In the genomic region with DNA sequence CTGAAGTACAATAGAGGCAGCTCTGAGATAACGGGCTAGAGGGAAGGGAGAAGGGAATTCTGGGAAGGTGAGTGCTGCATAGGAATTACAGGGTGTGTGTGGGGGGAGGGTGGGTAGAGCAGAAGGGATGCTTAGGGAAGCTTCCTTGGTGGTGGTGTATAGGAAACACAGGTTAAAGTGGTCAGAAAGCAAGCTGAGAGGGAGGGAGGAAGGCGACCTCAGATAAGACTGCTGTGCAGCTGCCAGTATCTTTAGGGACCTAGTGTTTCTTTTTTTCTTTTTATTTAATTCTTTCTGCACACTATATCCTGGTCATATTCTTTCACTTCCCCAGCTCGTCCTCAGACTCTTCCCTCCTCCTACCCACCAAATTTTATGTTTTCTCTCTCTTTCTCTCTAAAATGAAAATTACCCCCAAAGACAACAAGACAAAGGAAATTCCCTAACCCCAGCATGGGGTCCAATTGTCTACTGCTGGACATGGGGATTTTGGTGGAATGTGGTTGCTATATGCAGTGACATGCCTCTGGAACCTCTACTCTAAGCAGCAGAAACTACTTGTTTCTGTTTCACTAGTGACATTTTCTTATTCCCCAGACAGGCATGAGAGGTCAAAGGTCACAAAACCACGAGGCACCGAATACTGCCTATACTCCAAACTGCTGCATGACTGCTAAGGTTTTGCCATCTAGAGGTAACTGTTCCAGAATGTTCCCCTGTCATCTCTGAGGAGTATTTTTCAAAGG, we compare ENCODE assay signal across 23 mouse cellular contexts.
A peak's percentile ranks its signal among the peaks of the same experiment; 100 is the strongest.
DNase-seq lines count a peak whose midpoint lies in the region; ATAC-seq and TF ChIP-seq lines count a peak whose summit lies in the region.
"Had no signal": no experiment of that assay in that cellular context is flagged by ENCODE, and none has a peak within 500 bp of the region (broad histone marks: within the 10 kb centered on the region; RNA-seq: fewer than 3 reads in every experiment).

No protein-coding gene starts in this region.

- no peak overlapping the region for H3K4me2 ChIP-seq in intestine, embryonic 16.5 days (ENCODE audit: low read depth, low read length)
- H3K4me2 ChIP-seq in intestine, embryonic 15.5 days (replicated peaks): no peak overlapping the region
- H3K4me2 ChIP-seq in intestine, postnatal 0 days (replicated peaks; ENCODE audit: low read depth): no peak overlapping the region
- H3K4me2 ChIP-seq in forebrain, embryonic 11.5 days (ENCODE audit: low read depth, low read length, severe bottlenecking): no peak overlapping the region
- no peak overlapping the region for H3K4me2 ChIP-seq in midbrain, embryonic 15.5 days
- H3K4me2 ChIP-seq: embryonic facial prominence, embryonic 12.5 days; kidney, embryonic 15.5 days; limb, embryonic 12.5 days; liver, embryonic 13.5 days; neural tube, embryonic 12.5 days had no signal

- no peaks in the 10 kb centered on the region for H3K27me3 ChIP-seq in intestine, embryonic 16.5 days (replicated peaks; ENCODE audit: control insufficient read depth, insufficient read depth, low read length)
- no peaks in the 10 kb centered on the region for H3K27me3 ChIP-seq in intestine, embryonic 15.5 days (replicated peaks)
- H3K27me3 ChIP-seq in intestine, postnatal 0 days (replicated peaks; ENCODE audit: control insufficient read depth, insufficient read depth, low read length): no peaks in the 10 kb centered on the region
- no peaks in the 10 kb centered on the region for H3K27me3 ChIP-seq in forebrain, embryonic 11.5 days (ENCODE audit: control insufficient read depth, insufficient read depth, low read length)
- H3K27me3 ChIP-seq in midbrain, embryonic 15.5 days (replicated peaks): no peaks in the 10 kb centered on the region
- H3K27me3 ChIP-seq: embryonic facial prominence, embryonic 12.5 days; kidney, embryonic 15.5 days; limb, embryonic 12.5 days; liver, embryonic 13.5 days; neural tube, embryonic 12.5 days; Patski had no signal

- no peaks in the 10 kb centered on the region for H3K4me1 ChIP-seq in intestine, embryonic 16.5 days (ENCODE audit: control insufficient read depth, insufficient read depth, low read length)
- no peaks in the 10 kb centered on the region for H3K4me1 ChIP-seq in intestine, embryonic 15.5 days (replicated peaks)
- no peaks in the 10 kb centered on the region for H3K4me1 ChIP-seq in intestine, postnatal 0 days (replicated peaks; ENCODE audit: control insufficient read depth, insufficient read depth, low read length)
- no peaks in the 10 kb centered on the region for H3K4me1 ChIP-seq in forebrain, embryonic 11.5 days (replicated peaks; ENCODE audit: control insufficient read depth, insufficient read depth, low read length)
- no peaks in the 10 kb centered on the region for H3K4me1 ChIP-seq in midbrain, embryonic 15.5 days
- H3K4me1 ChIP-seq: embryonic facial prominence, embryonic 12.5 days; hindbrain, embryonic 10.5 days; kidney, embryonic 15.5 days; limb, embryonic 12.5 days; neural tube, embryonic 12.5 days had no signal

- no peaks in the 10 kb centered on the region for H3K9me3 ChIP-seq in intestine, embryonic 16.5 days (ENCODE audit: control insufficient read depth, low read length)
- H3K9me3 ChIP-seq in intestine, embryonic 15.5 days: no peaks in the 10 kb centered on the region
- H3K9me3 ChIP-seq in intestine, postnatal 0 days (ENCODE audit: control insufficient read depth): no peaks in the 10 kb centered on the region
- H3K9me3 ChIP-seq in forebrain, embryonic 11.5 days (ENCODE audit: control insufficient read depth, low read length): no peaks in the 10 kb centered on the region
- no peaks in the 10 kb centered on the region for H3K9me3 ChIP-seq in midbrain, embryonic 15.5 days
- H3K9me3 ChIP-seq: embryonic facial prominence, embryonic 12.5 days; hindbrain, embryonic 10.5 days; kidney, embryonic 15.5 days; limb, embryonic 12.5 days; liver, embryonic 13.5 days; neural tube, embryonic 12.5 days had no signal

- no peak overlapping the region for H3K9ac ChIP-seq in intestine, embryonic 16.5 days (ENCODE audit: low read depth, low read length)
- H3K9ac ChIP-seq in intestine, embryonic 15.5 days: no peak overlapping the region
- no peak overlapping the region for H3K9ac ChIP-seq in intestine, postnatal 0 days (ENCODE audit: low read depth, low read length)
- H3K9ac ChIP-seq in forebrain, embryonic 11.5 days (ENCODE audit: low read length): no peak overlapping the region
- no peak overlapping the region for H3K9ac ChIP-seq in midbrain, embryonic 15.5 days
- H3K9ac ChIP-seq: embryonic facial prominence, embryonic 12.5 days; kidney, embryonic 15.5 days; limb, embryonic 12.5 days; liver, embryonic 13.5 days; neural tube, embryonic 12.5 days had no signal

- 56% methylated on average over 5 of the region's 5 CpGs for WGBS in intestine, embryonic 16.5 days
- 47% methylated on average over 5 of the region's 5 CpGs for WGBS in intestine, embryonic 15.5 days
- 45% methylated on average over 5 of the region's 5 CpGs for WGBS in intestine, postnatal 0 days
- 54% methylated on average over 5 of the region's 5 CpGs for WGBS in forebrain, embryonic 11.5 days
- WGBS in midbrain, embryonic 15.5 days: 51% methylated on average over 5 of the region's 5 CpGs

- ATAC-seq in intestine, embryonic 16.5 days: 0 out of 2 replicates have a peak, but pooled peaks have one; percentile 46
- no peak for ATAC-seq in intestine, embryonic 15.5 days
- ATAC-seq in intestine, postnatal 0 days: 0 out of 2 replicates have a peak, but pooled peaks have one; percentile 45
- ATAC-seq in forebrain, embryonic 11.5 days (replicated peaks; ENCODE audit: low FRiP score): no peak
- no peak for ATAC-seq in midbrain, embryonic 15.5 days (replicated peaks)
- ATAC-seq: activated CD4-positive, CD25-positive, alpha-beta regulatory T cell, adult 4 months; forebrain, embryonic 14.5 days; Patski had no signal

- H3K27ac ChIP-seq in intestine, embryonic 16.5 days (ENCODE audit: low read length): no peak overlapping the region
- no peak overlapping the region for H3K27ac ChIP-seq in intestine, embryonic 15.5 days
- no peak overlapping the region for H3K27ac ChIP-seq in intestine, postnatal 0 days (ENCODE audit: low read depth, low read length)
- no peak overlapping the region for H3K27ac ChIP-seq in forebrain, embryonic 11.5 days (ENCODE audit: low read depth, low read length)
- H3K27ac ChIP-seq in midbrain, embryonic 15.5 days: no peak overlapping the region
- H3K27ac ChIP-seq: embryonic facial prominence, embryonic 12.5 days; hindbrain, embryonic 10.5 days; kidney, embryonic 15.5 days; limb, embryonic 12.5 days; liver, embryonic 13.5 days; neural tube, embryonic 12.5 days had no signal

- no peaks in the 10 kb centered on the region for H3K36me3 ChIP-seq in intestine, embryonic 16.5 days (ENCODE audit: control insufficient read depth, insufficient read depth, low read length)
- H3K36me3 ChIP-seq in intestine, embryonic 15.5 days: no peaks in the 10 kb centered on the region
- no peaks in the 10 kb centered on the region for H3K36me3 ChIP-seq in intestine, postnatal 0 days (ENCODE audit: control insufficient read depth, insufficient read depth)
- H3K36me3 ChIP-seq in forebrain, embryonic 11.5 days (ENCODE audit: control insufficient read depth, insufficient read depth, low read length): no peaks in the 10 kb centered on the region
- H3K36me3 ChIP-seq in midbrain, embryonic 15.5 days (replicated peaks): no peaks in the 10 kb centered on the region
- H3K36me3 ChIP-seq: embryonic facial prominence, embryonic 12.5 days; hindbrain, embryonic 10.5 days; kidney, embryonic 15.5 days; limb, embryonic 12.5 days; liver, embryonic 13.5 days; neural tube, embryonic 12.5 days had no signal

- H3K4me3 ChIP-seq in intestine, embryonic 16.5 days (ENCODE audit: low read length): no peak overlapping the region
- no peak overlapping the region for H3K4me3 ChIP-seq in intestine, embryonic 15.5 days (replicated peaks)
- H3K4me3 ChIP-seq in intestine, postnatal 0 days (ENCODE audit: low read depth, low read length): no peak overlapping the region
- no peak overlapping the region for H3K4me3 ChIP-seq in forebrain, embryonic 11.5 days (ENCODE audit: low read depth, low read length)
- H3K4me3 ChIP-seq in midbrain, embryonic 15.5 days: no peak overlapping the region
- H3K4me3 ChIP-seq: embryonic facial prominence, embryonic 12.5 days; erythroblast, embryonic 14.5 days; hindbrain, embryonic 10.5 days; kidney, embryonic 15.5 days; limb, embryonic 12.5 days; liver, embryonic 13.5 days; neural tube, embryonic 12.5 days had no signal

- DNase-seq in embryo, embryonic 10 days (ENCODE audit: low spot score): peak; percentile 26
- no peak for DNase-seq in testis, postnatal 14 days (ENCODE audit: low spot score)
- no peak for DNase-seq in layer of hippocampus, adult 8-10 months (ENCODE audit: low spot score in 2 of 2)
- DNase-seq in forebrain, embryonic 11.5 days (ENCODE audit: low spot score): no peak
- DNase-seq: adrenal gland, postnatal 14 days; gastrocnemius, postnatal 36 days; kidney, postnatal 4 days; liver, embryonic 13.5 days; right cerebral cortex, adult 18-20 months; thymus, postnatal 36 days had no signal

- no peak for TF ChIP-seq CTCF in intestine, postnatal 0 days (IDR thresholded peaks at IDR 0.05; ENCODE audit: low read depth)

Comparison
In these comparisons a context has a peak if more than half of its experiments do, and no peak if none do; other contexts are left out.
1. ATAC-seq: peak in intestine, embryonic 16.5 days (single experiment) and intestine, postnatal 0 days (single experiment); none in intestine, embryonic 15.5 days (single experiment), forebrain, embryonic 11.5 days (single experiment) and midbrain, embryonic 15.5 days (single experiment).